Mouse (Mus musculus) testis, adult 2 months (tissue): ENCODE measurements at regions not wholly inside any gene's neighbourhood (a gene's known extent, or its start where the extent isn't known, plus 50 kb on each side); places are given as distances from the start of the nearest gene placed in this dataset.

Experiments
- CTCF ChIP-seq: fragments of 200-500 bp; IDR thresholded peaks from 2 replicates; pipeline ENCODE4 v1.5.1; 2012; ENCODE audit warnings: low read depth, mild to moderate bottlenecking, inconsistent platforms, low read length, moderate library complexity; ENCODE audit not compliant: control insufficient read depth, insufficient read depth, insufficient replicate concordance
- POLR2A ChIP-seq: fragments of 200-500 bp; IDR thresholded peaks from 2 replicates; pipeline ENCODE4 v1.6.1; 2012; ENCODE audit warnings: low read depth, mild to moderate bottlenecking, inconsistent platforms, low read length, moderate library complexity; ENCODE audit not compliant: control insufficient read depth

DNA sequence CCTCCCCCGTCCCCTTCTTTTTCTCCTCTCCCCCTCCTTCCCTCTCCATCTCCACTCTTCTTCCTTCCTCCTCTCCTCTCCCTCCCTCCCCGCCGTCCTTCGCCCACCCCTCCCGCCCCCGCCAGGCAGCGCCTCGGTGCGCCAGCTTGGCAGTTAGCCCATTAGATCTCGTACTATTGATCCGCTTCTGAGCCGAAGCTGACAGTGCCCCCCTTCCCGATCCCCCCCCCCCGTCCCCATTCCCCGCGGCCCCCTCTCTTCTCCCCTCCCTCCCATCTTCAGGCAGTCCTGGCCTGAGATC lies 62.2 kb upstream of the Btrc start:
- no peak for TF ChIP-seq CTCF
- no peak for TF ChIP-seq POLR2A
